Mouse (Mus musculus): ENCODE measurements around the gene Msx3.
A peak's percentile ranks its signal among the peaks of the same experiment; 100 is the strongest.

The Msx3 gene

GRCm38 (mm10) chr7:140057413-140058407 is 8.8 kb upstream of the Msx3 start:
- DNase-seq = peak; percentile 93

GRCm38 (mm10) chr7:140054124-140054523 is 5.2 kb upstream of the Msx3 start:
- no peak for DNase-seq

GRCm38 (mm10) chr7:140049115-140049689 is 313 bp upstream of the Msx3 start:
- peak; percentile 63 for DNase-seq

GRCm38 (mm10) chr7:140047811-140048311 is 1.0 kb downstream of the Msx3 start:
- peak; percentile 25 for DNase-seq

GRCm38 (mm10) chr7:140045546-140045945 is 3.3 kb downstream of the Msx3 start:
- no peak for DNase-seq

GRCm38 (mm10) chr7:140042728-140043127 is 6.2 kb downstream of the Msx3 start:
- DNase-seq = no peak

GRCm38 (mm10) chr7:140037171-140037555 is 11.7 kb downstream of the Msx3 start:
- DNase-seq = no peak

GRCm38 (mm10) chr7:140036281-140037170 is 12.4 kb downstream of the Msx3 start, which contains the start of the genes Zfp511 and Tubgcp2:
Gene Zfp511, plus strand, starts transcription at chr7:140036391.
Gene Tubgcp2, minus strand, starts transcription at chr7:140036669.
- peak; percentile 96 for DNase-seq

- no peak for DNase-seq
These were observed 13.4 kb downstream of the Msx3 start for GRCm38 (mm10) chr7:140035456-140035855.

- no peak for DNase-seq
These were observed 15.5 kb downstream of the Msx3 start for GRCm38 (mm10) chr7:140033386-140033785.

GRCm38 (mm10) chr7:140032366-140032765 is 16.5 kb downstream of the Msx3 start:
- DNase-seq = no peak

- DNase-seq = no peak
These were observed 17.1 kb downstream of the Msx3 start for GRCm38 (mm10) chr7:140031771-140032170.

- no peak for DNase-seq
These were observed 37.6 kb downstream of the Msx3 start for GRCm38 (mm10) chr7:140011336-140011735.

GRCm38 (mm10) chr7:140007781-140008180 is 41.1 kb downstream of the Msx3 start:
- DNase-seq = no peak

GRCm38 (mm10) chr7:140006861-140007611 is 41.9 kb downstream of the Msx3 start:
- DNase-seq = no peak

- DNase-seq = no peak
These were observed 44.2 kb downstream of the Msx3 start for GRCm38 (mm10) chr7:140004666-140005065.

- DNase-seq = peak; percentile 49
These were observed 47.7 kb downstream of the Msx3 start for GRCm38 (mm10) chr7:140001086-140001740.

GRCm38 (mm10) chr7:139998691-139999350 is 50.1 kb downstream of the Msx3 start:
- no peak for DNase-seq
